Mouse (Mus musculus) brown adipose tissue, adult 24 weeks (tissue): ENCODE results near the gene Arel1. TPM values are rescaled to one million over a fixed set of nuclear protein-coding genes. Genes with fewer than 3 reads are reported as not detected.

ENCODE experiments used
- polyA plus RNA-seq: library from polyadenylated mRNA; stranded (reverse); fragments of >200 nt; gene quantifications from 2 replicates; pipeline ENCODE4 v1.2.4, GENCODE M21; 2012; ENCODE audit not compliant: missing spikeins, insufficient read depth, insufficient read length

Gene Arel1
- polyA plus RNA-seq, 1 experiment: 19.3 TPM

Other genes with a start within 250 kb of the Arel1 start
- 210 and 264 TPM in 2 replicates for gene Npc2, start 197.7 kb downstream of the Arel1 start, polyA plus RNA-seq
- 302 and 313 TPM in 2 replicates for gene Isca2, start 197.6 kb downstream of the Arel1 start, polyA plus RNA-seq
- 32.5 and 41.2 TPM in 2 replicates for gene Ltbp2, start 94.4 kb downstream of the Arel1 start, polyA plus RNA-seq
- gene Fcf1, start within 50 bp of the Arel1 start, polyA plus RNA-seq: 143 and 155 TPM in 2 replicates
- 13.4 and 13.5 TPM in 2 replicates for gene Ylpm1, start 25.4 kb upstream of the Arel1 start, polyA plus RNA-seq
- 1.6 and 8.0 TPM in 2 replicates for gene Prox2, start 139.9 kb upstream of the Arel1 start, polyA plus RNA-seq
- 822 and 856 TPM in 2 replicates for gene Dlst, start 139.9 kb upstream of the Arel1 start, polyA plus RNA-seq
- gene Rps6kl1, start 180.4 kb upstream of the Arel1 start, polyA plus RNA-seq: 0.36 TPM in 1 of 2 replicates, not detected in the other
- not detected in 2 replicates for gene Pgf, start 206.9 kb upstream of the Arel1 start, polyA plus RNA-seq
- gene Eif2b2, start 248.6 kb upstream of the Arel1 start, polyA plus RNA-seq: 14.8 and 25.4 TPM in 2 replicates